Mouse (Mus musculus): Measurements from ENCODE around the gene Gm8257.

- TF ChIP-seq CTCF (IDR thresholded peaks at IDR 0.05; ENCODE audit: control insufficient read depth, insufficient read depth, insufficient replicate concordance, low read depth, low read length) (no peak), POLR2A (IDR thresholded peaks at IDR 0.05; ENCODE audit: control insufficient read depth, low read depth, low read length) (no peak)
These were observed 44.0 kb upstream of the Gm8257 start, which contains the start of gene Gm8267 for GRCm38 (mm10) chr14:44750240-44750639.

Measured in testis, adult 2 months (tissue).